Mouse (Mus musculus) spleen, postnatal 4 days (tissue): ENCODE measurements around the gene Olfr1282.
"Not testable (repeated sequence)": the region's sequence is repeated elsewhere in the genome, so short reads cannot be mapped to it uniquely, and the experiment has no call there.

Experiments
- DNase-seq, 2 experiments: peaks; one replicate each; pipeline ENCODE4 v3.0.0; 2022; ENCODE audit warnings: low spot score in 2 of 2

Gene Olfr1282

DNA sequence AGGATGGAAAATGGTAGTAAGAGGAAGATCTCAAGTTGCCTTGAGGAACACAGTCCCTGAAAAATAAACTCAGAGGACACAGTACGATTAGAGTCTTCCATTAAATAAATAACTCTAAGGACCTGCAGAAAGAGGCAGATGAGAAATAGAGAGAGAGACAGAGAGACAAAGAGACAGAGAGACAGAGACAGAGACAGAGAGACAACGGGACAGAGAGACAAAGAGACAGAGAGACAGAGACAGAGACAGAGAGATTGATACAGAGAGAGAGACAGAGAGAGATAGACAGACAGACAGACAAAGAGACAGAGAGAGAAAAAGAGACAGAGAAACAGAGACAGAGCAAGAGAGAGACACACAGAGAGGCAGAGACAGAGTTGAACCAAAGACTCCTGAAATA, at the start of gene Olfr1282:
Gene Olfr1282, minus strand, starts transcription at position 101 of the 400 bp plus-strand sequence.
- no peak for DNase-seq

- DNase-seq, result no peak
Measured at GRCm38 (mm10) chr2:111375222-111375621, 39.3 kb upstream of the Olfr1282 start, which contains the start of gene Olfr1284. Gene Olfr1284, plus strand, starts transcription at chr2:111375522.

DNA sequence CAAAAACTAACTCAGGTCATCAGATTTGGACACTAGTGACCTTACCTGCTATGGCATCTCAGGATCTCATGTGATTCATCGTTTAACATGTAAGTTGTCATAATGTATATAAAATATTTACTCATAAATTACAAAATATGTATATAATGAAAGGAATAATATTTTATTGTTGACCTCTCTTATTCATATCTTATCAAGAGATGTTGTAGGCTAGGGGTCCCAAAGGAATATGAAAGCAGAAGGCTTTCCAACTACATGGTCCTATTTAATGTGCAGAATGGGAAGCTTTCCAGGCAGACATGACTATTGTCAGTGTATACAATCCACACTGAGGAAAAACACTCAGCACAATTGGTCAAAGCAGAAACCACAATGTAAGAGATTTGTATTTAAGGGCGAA, 30.6 kb upstream of the Olfr1282 start, which contains the start of gene Olfr1283:
Gene Olfr1283, plus strand, starts transcription at position 301 of the 400 bp plus-strand sequence.
- DNase-seq, result no peak

- DNase-seq, result not testable (repeated sequence)
Measured at GRCm38 (mm10) chr2:111333721-111334120, 2.2 kb downstream of the Olfr1282 start.

GRCm38 (mm10) chr2:111326220-111326619, 9.7 kb downstream of the Olfr1282 start, which contains the start of gene Olfr1281:
Gene Olfr1281, plus strand, starts transcription at chr2:111326520.
- no peak for DNase-seq

GRCm38 (mm10) chr2:111313717-111314116, 22.2 kb downstream of the Olfr1282 start, which contains the start of gene Olfr1280:
Gene Olfr1280, plus strand, starts transcription at chr2:111314017.
- DNase-seq, result no peak

GRCm38 (mm10) chr2:111300374-111300773, 35.5 kb downstream of the Olfr1282 start, which contains the start of gene Olfr1279:
Gene Olfr1279, plus strand, starts transcription at chr2:111300635.
- DNase-seq, result no peak

GRCm38 (mm10) chr2:111298541-111298940, 37.3 kb downstream of the Olfr1282 start:
- no peak for DNase-seq

DNA sequence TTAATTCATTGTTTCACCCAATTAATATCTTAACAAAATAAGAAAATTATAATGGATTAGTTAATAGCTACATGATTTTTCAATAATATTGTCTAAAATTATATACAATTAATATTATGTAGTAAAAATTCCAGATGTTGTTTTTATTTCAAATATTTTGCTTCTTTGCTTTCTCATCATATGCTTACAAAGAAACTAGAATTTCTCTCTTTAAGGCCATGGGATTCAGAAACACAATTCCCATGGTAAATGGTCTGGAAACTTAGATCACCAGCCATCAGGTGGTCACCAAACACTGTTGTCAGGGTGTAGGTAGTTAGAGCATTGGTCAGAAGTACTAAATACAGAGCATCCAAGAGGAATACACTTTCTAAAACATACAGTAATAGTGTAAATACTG, 46.0 kb downstream of the Olfr1282 start, which contains the start of gene Olfr1278:
Gene Olfr1278, plus strand, starts transcription at position 301 of the 400 bp plus-strand sequence.
- DNase-seq, result no peak
